Mouse (Mus musculus) stomach, postnatal 0 days (tissue): ENCODE data around the gene Bicc1.

ENCODE experiments used
- CTCF ChIP-seq: IDR thresholded peaks from 2 replicates; pipeline ENCODE4 v1.5.1; 2016; ENCODE audit warnings: antibody characterized with exemption, low read depth, mild to moderate bottlenecking, moderate library complexity
- EP300 ChIP-seq: optimal IDR thresholded peaks from 2 replicates; pipeline ENCODE3; 2016; ENCODE audit warnings: antibody characterized with exemption

DNA sequence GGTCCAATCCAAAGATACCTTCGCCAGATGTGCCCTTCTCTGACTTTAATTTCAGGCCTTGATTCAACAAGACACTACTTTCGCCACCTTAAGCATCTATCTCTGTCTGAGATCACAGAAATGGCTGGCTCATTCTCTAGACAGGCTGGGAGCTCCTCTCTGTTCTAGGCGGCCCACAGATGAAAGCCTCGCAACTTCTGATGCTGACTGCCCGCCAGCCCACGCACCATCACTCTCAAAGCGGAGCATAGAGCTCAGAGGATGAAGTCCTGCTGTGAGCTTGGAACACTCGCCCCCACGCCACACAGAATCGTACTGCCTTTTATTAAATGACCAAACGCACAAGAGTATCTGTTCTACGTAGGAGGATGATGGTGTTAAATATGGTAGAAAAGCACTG lies 949 bp upstream of the Bicc1 start:
- TF ChIP-seq CTCF (no peak), EP300 (no peak)
